Mouse (Mus musculus): Measurements from ENCODE around the gene Adamtsl2. TPM values are rescaled to one million over a fixed set of nuclear protein-coding genes. Genes with fewer than 3 reads are reported as not detected.
A peak's percentile ranks its signal among the peaks of the same experiment; 100 is the strongest.

Adamtsl2 gene
- polyA plus RNA-seq, 1 experiment from 2014 or later: 9.1 TPM

DNA sequence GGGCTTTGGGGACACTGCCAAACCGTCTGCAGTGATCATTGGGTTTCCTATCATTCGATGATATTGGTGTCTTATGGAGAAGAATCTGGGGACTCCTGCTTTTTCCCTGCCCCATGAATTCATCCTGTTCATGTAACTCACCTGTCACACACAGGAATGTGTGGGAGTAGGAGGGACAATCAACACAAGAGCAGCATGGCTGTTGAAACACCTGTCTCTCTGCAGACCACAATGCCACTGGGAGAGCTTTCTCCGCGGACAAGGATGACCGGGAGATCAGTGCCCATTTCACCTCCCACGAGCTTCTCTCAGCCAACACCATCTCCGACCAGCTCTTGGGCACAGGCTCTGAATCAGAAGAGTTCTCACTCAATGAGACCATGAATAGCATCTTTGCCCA is 16.0 kb downstream of the Adamtsl2 start:
- H3K9ac ChIP-seq: no peak overlapping the region
- WGBS: 90% methylated on average over 7 of the region's 7 CpGs
- no peaks in the 10 kb centered on the region for H3K36me3 ChIP-seq
- no peak overlapping the region for H3K27ac ChIP-seq
- H3K4me3 ChIP-seq: no peak overlapping the region
- H3K4me2 ChIP-seq: no peak overlapping the region
- 0 out of 2 replicates have a peak, but pooled peaks cover 5% of the 10 kb centered on the region for H3K27me3 ChIP-seq
- no peaks in the 10 kb centered on the region for H3K9me3 ChIP-seq
- ATAC-seq (ENCODE audit: insufficient number of reproducible peaks, low FRiP score, low TSS enrichment, low read depth): no peak
- peaks cover 28% of the 10 kb centered on the region for H3K4me1 ChIP-seq

DNA sequence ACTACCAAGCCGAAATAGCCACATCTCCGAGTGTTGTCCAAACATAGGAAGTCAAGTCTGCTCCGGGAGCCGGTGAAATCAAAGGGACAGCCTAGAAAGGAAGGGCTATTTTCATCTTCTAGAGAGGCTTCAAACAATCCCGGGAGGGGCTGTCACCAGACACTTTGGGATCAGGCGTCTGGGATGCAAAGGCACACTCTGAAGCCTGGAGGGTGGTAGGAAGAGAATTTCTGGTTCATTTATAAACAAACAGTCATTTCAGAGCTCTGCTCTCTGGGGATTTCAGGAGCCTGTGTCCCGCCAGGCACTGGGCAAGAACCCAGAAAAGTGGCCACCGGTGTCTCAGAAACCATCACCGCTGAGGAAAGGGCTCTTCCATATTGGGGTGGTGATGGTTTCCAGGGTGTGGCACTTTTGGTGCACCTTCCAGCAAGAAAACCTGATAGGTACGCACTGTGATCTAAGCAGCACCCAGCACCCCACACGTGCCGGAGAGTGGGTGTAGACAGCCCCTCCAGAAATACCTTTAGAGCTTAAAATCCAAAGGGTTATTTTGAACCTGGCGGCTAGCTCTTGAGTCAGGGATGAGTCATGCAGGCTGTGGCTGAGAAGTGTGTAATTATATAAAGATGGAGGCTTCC is 17.3 kb downstream of the Adamtsl2 start:
- H3K9me3 ChIP-seq: no peaks in the 10 kb centered on the region
- no peaks in the 10 kb centered on the region for H3K36me3 ChIP-seq
- H3K9ac ChIP-seq: no peak overlapping the region
- 49% methylated on average over 13 of the region's 13 CpGs for WGBS
- H3K4me1 ChIP-seq: peaks cover 28% of the 10 kb centered on the region
- H3K4me2 ChIP-seq: no peak overlapping the region
- H3K27me3 ChIP-seq: 0 out of 2 replicates have a peak, but pooled peaks cover 5% of the 10 kb centered on the region
- H3K27ac ChIP-seq: no peak overlapping the region
- H3K4me3 ChIP-seq: no peak overlapping the region
- no peak for ATAC-seq (ENCODE audit: insufficient number of reproducible peaks, low FRiP score, low TSS enrichment, low read depth)

DNA sequence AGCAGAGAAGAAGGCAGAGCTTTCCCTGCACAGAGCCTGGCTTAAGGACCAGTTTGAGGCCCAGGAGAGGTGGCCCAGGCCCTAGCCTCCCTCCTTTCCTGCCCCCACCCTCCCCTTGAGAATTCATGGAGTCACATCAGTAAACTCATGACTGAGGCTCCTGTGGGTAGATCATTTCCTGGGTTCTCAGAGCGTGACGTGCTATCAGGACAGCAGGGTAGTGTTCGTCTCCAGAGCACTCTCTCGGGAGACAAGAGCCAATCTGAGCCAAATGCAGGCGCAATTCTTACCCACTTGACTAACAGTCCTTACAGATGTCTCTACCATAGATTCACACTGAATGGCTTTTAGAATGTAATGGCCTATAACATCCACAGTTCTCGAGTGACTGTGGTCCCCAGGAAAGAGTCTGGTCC is 18.1 kb downstream of the Adamtsl2 start:
- Histone ChIP-seq H3K36me3 (no peaks in the 10 kb centered on the region), H3K4me2 (no peak overlapping the region), H3K4me1 (peaks cover 28% of the 10 kb centered on the region), H3K27me3 (0 out of 2 replicates have a peak, but pooled peaks cover 5% of the 10 kb centered on the region), H3K4me3 (no peak overlapping the region), H3K9me3 (no peaks in the 10 kb centered on the region), H3K27ac (no peak overlapping the region), H3K9ac (no peak overlapping the region)
- 68% methylated on average over 6 of the region's 6 CpGs for WGBS
- ATAC-seq (ENCODE audit: insufficient number of reproducible peaks, low FRiP score, low TSS enrichment, low read depth): no peak

DNA sequence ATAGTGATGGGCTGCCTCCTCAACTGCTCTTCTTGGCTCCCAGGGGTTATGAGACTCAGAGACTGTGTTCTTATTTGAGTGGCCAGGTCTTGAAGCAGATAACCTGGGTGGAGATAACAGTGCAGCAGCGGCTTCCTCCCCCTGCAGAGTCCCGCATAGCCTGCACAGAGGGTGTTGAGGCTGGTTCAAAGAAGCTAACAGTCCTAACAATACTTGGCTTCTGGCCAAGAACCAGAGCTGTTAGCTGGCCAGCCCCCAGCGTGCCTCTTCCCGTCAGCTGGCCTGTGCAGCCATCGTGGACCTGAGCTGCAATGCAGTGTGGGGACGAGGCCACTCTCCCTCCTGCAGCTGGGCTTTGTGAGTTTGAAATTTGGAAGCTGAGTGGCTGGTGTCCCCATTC is 18.6 kb downstream of the Adamtsl2 start:
- Histone ChIP-seq H3K27ac (peak overlapping the region; percentile 35; the same call in 1 of the 2 replicates), H3K9ac (no peak overlapping the region), H3K4me3 (no peak overlapping the region), H3K4me2 (no peak overlapping the region), H3K4me1 (peaks cover 28% of the 10 kb centered on the region), H3K27me3 (0 out of 2 replicates have a peak, but pooled peaks cover 5% of the 10 kb centered on the region), H3K9me3 (no peaks in the 10 kb centered on the region), H3K36me3 (no peaks in the 10 kb centered on the region)
- WGBS: 10% methylated on average over 6 of the region's 6 CpGs
- no peak for ATAC-seq (ENCODE audit: insufficient number of reproducible peaks, low FRiP score, low TSS enrichment, low read depth)

DNA sequence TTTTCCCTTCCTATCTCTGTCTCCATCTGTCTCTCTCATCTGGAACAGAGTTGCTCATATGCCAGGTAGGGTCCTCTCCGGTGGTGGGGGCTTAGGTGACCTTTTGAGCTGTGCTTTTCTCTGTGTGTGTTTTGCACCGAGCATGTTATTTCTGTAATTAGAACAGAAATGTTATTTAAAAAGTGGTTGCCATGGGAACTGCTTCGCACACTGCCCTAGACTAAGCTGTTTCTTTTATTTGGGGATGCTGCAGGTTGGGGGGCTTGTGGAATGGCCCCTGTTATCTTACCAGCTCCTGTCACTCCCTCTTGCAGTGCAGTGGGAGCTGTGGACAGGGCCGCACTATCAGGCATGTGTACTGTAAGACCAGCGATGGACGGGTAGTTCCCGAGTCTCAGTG is 24.4 kb downstream of the Adamtsl2 start:
- Histone ChIP-seq H3K9ac (no peak overlapping the region), H3K27ac (no peak overlapping the region), H3K36me3 (no peaks in the 10 kb centered on the region), H3K4me3 (no peak overlapping the region), H3K4me2 (no peak overlapping the region), H3K9me3 (no peaks in the 10 kb centered on the region), H3K4me1 (peaks cover under 1% of the 10 kb centered on the region; the same call in 1 of the 2 replicates), H3K27me3 (no peaks in the 10 kb centered on the region)
- ATAC-seq (ENCODE audit: insufficient number of reproducible peaks, low FRiP score, low TSS enrichment, low read depth): no peak
- 71% methylated on average over 7 of the region's 7 CpGs for WGBS

DNA sequence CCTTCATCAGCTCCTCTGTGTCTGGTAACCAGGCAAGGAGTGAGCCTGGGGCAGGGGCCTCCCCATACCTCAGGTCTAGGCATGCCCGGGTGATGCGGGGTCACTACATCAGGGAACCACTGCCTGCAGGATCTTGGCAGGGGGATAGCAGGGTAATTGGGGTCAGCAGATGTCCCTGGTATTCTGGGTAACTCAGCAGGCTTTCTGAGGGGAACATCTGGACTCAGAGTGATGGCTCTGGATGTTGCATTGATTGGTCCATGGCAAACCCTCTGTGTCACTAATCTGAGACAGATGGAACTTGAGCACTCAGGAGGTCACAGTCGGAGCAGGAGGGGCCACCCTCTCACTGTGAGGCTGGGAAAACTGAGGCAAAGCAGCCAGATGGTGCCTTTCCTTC is 27.6 kb downstream of the Adamtsl2 start:
- H3K27me3 ChIP-seq: peaks cover 3% of the 10 kb centered on the region; the same call in 1 of the 2 replicates
- H3K4me1 ChIP-seq: no peaks in the 10 kb centered on the region
- ATAC-seq (ENCODE audit: insufficient number of reproducible peaks, low FRiP score, low TSS enrichment, low read depth): no peak
- H3K36me3 ChIP-seq: no peaks in the 10 kb centered on the region
- 11% methylated on average over 3 of the region's 3 CpGs for WGBS
- no peak overlapping the region for H3K4me2 ChIP-seq
- H3K9ac ChIP-seq: no peak overlapping the region
- H3K9me3 ChIP-seq: no peaks in the 10 kb centered on the region
- no peak overlapping the region for H3K27ac ChIP-seq
- H3K4me3 ChIP-seq: no peak overlapping the region

DNA sequence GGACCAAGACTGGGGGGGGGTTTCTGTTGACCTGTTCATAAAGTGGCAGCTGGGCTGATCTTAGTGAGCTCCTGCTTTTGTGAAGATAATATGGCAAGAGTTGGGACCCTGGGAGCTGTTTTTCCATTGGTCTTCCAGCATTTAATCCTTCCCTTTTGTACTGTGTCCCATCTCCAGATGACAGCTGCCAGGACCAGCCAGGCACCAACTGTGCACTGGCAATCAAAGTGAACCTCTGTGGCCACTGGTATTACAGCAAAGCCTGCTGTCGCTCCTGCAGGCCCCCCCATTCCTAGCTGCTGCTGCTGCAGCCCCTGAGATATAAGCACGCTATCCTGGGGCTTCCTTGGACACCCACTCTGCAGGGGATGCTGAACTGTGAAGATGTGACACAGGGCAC is 29.0 kb downstream of the Adamtsl2 start:
- Histone ChIP-seq H3K9ac (no peak overlapping the region), H3K36me3 (no peaks in the 10 kb centered on the region), H3K4me2 (no peak overlapping the region), H3K4me1 (no peaks in the 10 kb centered on the region), H3K4me3 (no peak overlapping the region), H3K27me3 (peaks cover 3% of the 10 kb centered on the region; the same call in 1 of the 2 replicates), H3K27ac (no peak overlapping the region), H3K9me3 (no peaks in the 10 kb centered on the region)
- ATAC-seq (ENCODE audit: insufficient number of reproducible peaks, low FRiP score, low TSS enrichment, low read depth): no peak
- 65% methylated on average over 2 of the region's 2 CpGs for WGBS

DNA sequence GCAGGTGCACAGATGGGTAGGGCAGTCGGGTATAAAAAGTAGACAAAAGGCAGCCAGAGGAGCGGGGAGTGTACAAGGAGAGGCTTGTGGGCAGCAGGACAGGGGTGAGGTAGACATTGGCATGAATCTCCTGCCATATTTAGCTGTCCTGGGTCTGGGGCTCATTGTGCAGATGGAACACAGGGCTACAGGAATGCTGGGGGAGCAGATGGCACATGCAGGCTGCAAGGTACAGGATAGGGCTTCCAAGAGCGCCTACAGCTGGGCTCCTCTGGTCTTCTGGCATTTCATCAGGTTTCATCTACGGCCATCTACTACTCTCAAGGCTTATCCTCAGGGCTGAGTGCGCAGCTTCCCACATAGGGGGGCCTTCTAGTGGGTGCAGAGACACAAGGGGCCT is 29.9 kb downstream of the Adamtsl2 start:
- ATAC-seq (ENCODE audit: insufficient number of reproducible peaks, low FRiP score, low TSS enrichment, low read depth): no peak
- no peaks in the 10 kb centered on the region for H3K36me3 ChIP-seq
- 0 out of 2 replicates have a peak, but pooled peaks cover under 1% of the 10 kb centered on the region for H3K4me1 ChIP-seq
- H3K9me3 ChIP-seq: no peaks in the 10 kb centered on the region
- no peak overlapping the region; the same call in 1 of the 2 replicates for H3K27ac ChIP-seq
- peaks cover 3% of the 10 kb centered on the region; the same call in 1 of the 2 replicates for H3K27me3 ChIP-seq
- WGBS: 83% methylated on average over 5 of the region's 5 CpGs
- no peak overlapping the region for H3K4me2 ChIP-seq
- H3K4me3 ChIP-seq: no peak overlapping the region
- H3K9ac ChIP-seq: no peak overlapping the region

DNA sequence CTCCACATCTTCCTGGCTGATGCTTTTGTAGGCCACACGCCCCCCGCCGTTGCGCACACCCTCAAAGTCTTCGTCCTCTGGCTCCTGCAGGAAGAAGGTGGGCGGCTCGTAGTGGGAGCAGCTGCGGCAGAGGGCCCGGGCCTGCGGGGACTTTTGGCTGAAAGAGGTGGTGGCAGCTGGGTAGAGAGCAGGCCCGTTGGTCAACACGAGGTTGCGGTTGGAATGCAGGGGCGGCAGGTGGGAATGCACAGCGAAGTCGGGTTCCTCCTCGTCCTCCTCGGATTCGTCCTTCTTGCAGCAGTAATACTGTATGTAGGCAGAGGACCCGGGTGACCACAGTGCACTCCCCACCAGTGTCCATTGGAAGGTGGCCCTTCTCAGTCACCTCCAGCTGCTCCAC is 33.4 kb downstream of the Adamtsl2 start:
- no peak overlapping the region for H3K4me3 ChIP-seq
- ATAC-seq (ENCODE audit: insufficient number of reproducible peaks, low FRiP score, low TSS enrichment, low read depth): no peak
- H3K9ac ChIP-seq: no peak overlapping the region
- H3K9me3 ChIP-seq: no peaks in the 10 kb centered on the region
- H3K36me3 ChIP-seq: no peaks in the 10 kb centered on the region
- H3K4me2 ChIP-seq: no peak overlapping the region
- 0 out of 2 replicates have a peak, but pooled peaks cover 4% of the 10 kb centered on the region for H3K4me1 ChIP-seq
- 83% methylated on average over 20 of the region's 20 CpGs for WGBS
- H3K27ac ChIP-seq: no peak overlapping the region
- peaks cover 7% of the 10 kb centered on the region; the same call in 1 of the 2 replicates for H3K27me3 ChIP-seq

DNA sequence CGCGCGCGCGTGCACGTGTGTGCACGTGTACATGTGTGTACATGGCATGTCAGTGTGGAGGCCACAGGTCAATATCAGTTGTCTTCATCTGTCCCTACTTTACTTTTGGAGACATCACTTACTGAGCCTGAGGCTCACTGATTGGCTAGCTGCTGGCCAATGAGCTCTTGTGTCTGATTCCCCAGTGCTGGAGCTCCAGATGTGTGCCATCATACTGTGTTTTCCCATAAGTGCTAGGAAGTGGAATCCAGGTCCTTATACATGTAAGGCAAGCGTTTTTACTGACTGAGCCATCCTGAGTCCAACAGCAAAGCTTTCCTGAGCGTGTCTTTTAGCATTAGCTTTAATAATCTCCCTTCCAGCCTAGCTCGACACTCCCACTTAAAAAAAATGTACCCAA is 35.0 kb downstream of the Adamtsl2 start:
- Histone ChIP-seq H3K9ac (no peak overlapping the region), H3K4me2 (no peak overlapping the region), H3K9me3 (no peaks in the 10 kb centered on the region), H3K36me3 (no peaks in the 10 kb centered on the region), H3K27ac (no peak overlapping the region), H3K4me1 (0 out of 2 replicates have a peak, but pooled peaks cover 4% of the 10 kb centered on the region), H3K4me3 (no peak overlapping the region), H3K27me3 (peaks cover 7% of the 10 kb centered on the region; the same call in 1 of the 2 replicates)
- ATAC-seq (ENCODE audit: insufficient number of reproducible peaks, low FRiP score, low TSS enrichment, low read depth): no peak
- 82% methylated on average over 10 of the region's 10 CpGs for WGBS

DNA sequence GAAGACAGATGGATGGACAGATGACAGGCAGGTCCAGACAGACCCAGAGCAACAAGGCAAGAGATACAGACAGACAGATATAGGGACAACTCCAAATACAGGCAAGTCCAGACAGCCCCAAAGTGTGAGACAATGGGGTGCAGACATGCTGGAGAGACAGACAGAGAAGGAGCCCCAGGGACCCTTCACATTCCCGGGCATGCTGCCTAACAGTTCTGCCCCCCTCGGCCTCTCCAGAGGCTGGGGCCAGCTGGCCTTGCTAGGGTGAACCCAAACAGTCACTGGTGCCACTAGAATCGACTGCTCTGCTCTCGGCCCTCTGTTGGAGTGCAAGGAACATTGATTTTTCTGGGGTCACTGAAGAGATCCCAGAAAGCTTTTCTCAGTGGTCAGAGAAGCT is 39.3 kb downstream of the Adamtsl2 start:
- H3K27me3 ChIP-seq: 0 out of 2 replicates have a peak, but pooled peaks cover 10% of the 10 kb centered on the region
- no peak overlapping the region for H3K4me3 ChIP-seq
- no peak overlapping the region for H3K4me2 ChIP-seq
- ATAC-seq (ENCODE audit: insufficient number of reproducible peaks, low FRiP score, low TSS enrichment, low read depth): no peak
- 42% methylated on average over 4 of the region's 4 CpGs for WGBS
- H3K9me3 ChIP-seq: no peaks in the 10 kb centered on the region
- H3K36me3 ChIP-seq: no peaks in the 10 kb centered on the region
- H3K4me1 ChIP-seq: peaks cover 46% of the 10 kb centered on the region
- no peak overlapping the region for H3K27ac ChIP-seq
- H3K9ac ChIP-seq: no peak overlapping the region

DNA sequence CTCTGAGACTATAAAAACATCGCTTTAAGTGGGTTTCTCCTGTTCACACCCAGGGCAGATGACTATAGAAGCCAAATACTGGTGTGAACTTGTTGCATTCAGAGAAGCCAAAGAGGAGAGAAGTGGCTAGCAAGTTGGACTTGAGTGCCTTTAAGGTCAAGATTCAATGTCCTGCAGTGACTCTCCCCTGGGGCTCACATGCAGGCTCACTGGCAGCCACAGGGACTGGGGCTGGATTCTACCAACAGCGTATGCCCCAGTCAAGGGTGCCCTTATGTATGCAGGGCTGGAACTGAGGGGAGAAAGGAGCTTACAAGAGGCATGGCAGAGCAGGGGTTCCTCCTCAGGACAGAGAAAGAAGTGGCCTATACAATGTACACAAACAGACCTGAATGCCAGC is 40.6 kb downstream of the Adamtsl2 start:
- peaks cover 42% of the 10 kb centered on the region for H3K4me1 ChIP-seq
- no peaks in the 10 kb centered on the region for H3K36me3 ChIP-seq
- H3K27me3 ChIP-seq: 0 out of 2 replicates have a peak, but pooled peaks cover 10% of the 10 kb centered on the region
- H3K27ac ChIP-seq: no peak overlapping the region
- H3K4me2 ChIP-seq: no peak overlapping the region
- H3K4me3 ChIP-seq: no peak overlapping the region
- no peaks in the 10 kb centered on the region for H3K9me3 ChIP-seq
- WGBS: 86% methylated on average over 2 of the region's 2 CpGs
- no peak for ATAC-seq (ENCODE audit: insufficient number of reproducible peaks, low FRiP score, low TSS enrichment, low read depth)
- H3K9ac ChIP-seq: no peak overlapping the region
